Comparison of ENCODE assay signal across 8 mouse cellular contexts in the genomic region with DNA sequence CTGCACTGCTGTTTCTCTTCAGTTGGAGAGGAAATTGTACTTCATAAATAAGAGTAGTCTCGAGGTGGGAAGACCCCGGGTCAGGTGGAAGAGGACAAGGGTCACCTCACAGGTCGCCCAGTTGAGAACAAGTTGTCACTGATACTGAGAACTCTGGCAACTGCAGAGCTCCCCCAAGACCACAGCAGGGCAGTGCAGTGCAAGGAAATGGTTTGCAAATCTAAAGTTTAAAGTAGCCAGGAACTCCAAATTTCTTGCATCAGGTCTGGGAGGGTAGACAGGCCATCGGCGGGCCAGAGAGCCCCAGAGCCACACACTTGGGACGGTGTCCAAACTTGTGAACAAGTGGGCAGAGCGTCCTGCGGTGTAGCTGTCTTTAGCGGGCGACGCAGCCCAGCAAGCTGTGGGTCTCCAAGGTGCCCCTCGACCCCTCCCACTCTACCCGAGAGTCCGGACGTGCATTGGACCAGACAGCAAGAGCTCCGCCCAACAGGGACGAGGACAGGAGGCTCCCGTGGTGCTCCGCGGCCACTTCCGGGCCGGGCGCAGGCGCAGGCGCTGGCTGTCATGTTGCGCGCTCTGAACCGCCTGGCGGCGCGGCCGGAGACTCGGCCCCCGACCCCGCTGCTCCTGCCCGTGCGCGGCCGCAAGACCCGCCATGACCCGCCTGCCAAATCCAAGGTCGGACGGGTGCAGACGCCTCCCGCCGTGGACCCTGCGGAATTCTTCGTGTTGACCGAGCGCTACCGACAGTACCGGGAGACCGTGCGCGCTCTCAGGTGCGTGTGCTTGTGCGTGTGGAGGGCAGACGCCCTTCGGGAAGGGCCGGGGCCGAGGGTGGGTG. TPM values are rescaled to one million over a fixed set of nuclear protein-coding genes. Genes with fewer than 3 reads are reported as not detected.
DNase-seq lines count a peak whose midpoint lies in the region; ATAC-seq lines count a peak whose summit lies in the region.

A gene (plus strand): TSS at position 531 of the 844 bp plus-strand sequence.

- ATAC-seq in hindbrain, embryonic 14.5 days (ENCODE audit: low FRiP score): peak; percentile 99

- peak within 1 kb of the TSS; percentile 38 for H3K27ac ChIP-seq in hindbrain, embryonic 14.5 days

- no peaks in the 10 kb centered on the region for H3K27me3 ChIP-seq in hindbrain, embryonic 14.5 days (ENCODE audit: control insufficient read depth, insufficient read depth, low read length)

- peak within 1 kb of the TSS; percentile 95 for H3K4me3 ChIP-seq in hindbrain, embryonic 14.5 days (replicated peaks; ENCODE audit: low read length)

- peaks cover 20% of the 10 kb centered on the region for H3K4me1 ChIP-seq in hindbrain, embryonic 14.5 days (replicated peaks; ENCODE audit: control insufficient read depth, insufficient read depth, low read length)

- peaks cover 25% of the 10 kb centered on the region for H3K36me3 ChIP-seq in hindbrain, embryonic 14.5 days (replicated peaks; ENCODE audit: control insufficient read depth, insufficient read depth)

- under 1% methylated on average over 61 of the region's 61 CpGs for WGBS in hindbrain, embryonic 14.5 days

- peak within 1 kb of the TSS; percentile 88 for H3K4me2 ChIP-seq in hindbrain, embryonic 14.5 days (replicated peaks)

- peak within 1 kb of the TSS; percentile 95 for H3K9ac ChIP-seq in hindbrain, embryonic 14.5 days

- H3K9me3 ChIP-seq in hindbrain, embryonic 14.5 days (ENCODE audit: control insufficient read depth, low read length): no peaks in the 10 kb centered on the region

- DNase-seq in R1 (ENCODE audit: low read depth, low spot score): peak; percentile 98
- DNase-seq in cerebellum, postnatal 25 days: peak; percentile 93 to 96
- DNase-seq in frontal cortex, postnatal 25 days (ENCODE audit: low spot score in 2 of 2): peak; percentile 79 to 88
- DNase-seq in hindbrain, embryonic 14.5 days (ENCODE audit: low spot score): peak; percentile 87
- DNase-seq in layer of hippocampus, postnatal 36 days: peak; percentile 94
- DNase-seq in lung, postnatal 36 days: peak; percentile 97
- DNase-seq in retina, postnatal 1 day: peak; percentile 98
- DNase-seq in urinary bladder, adult 18-20 months (ENCODE audit: low spot score in 2 of 2): peak; percentile 79 to 90

RNA-seq across cellular contexts. Expression of the gene that starts here (rescaled TPM):
- 96.8 and 107 TPM in 2 replicates for polyA plus RNA-seq in hindbrain, embryonic 14.5 days (2014; fragmentation: Nextera tagmentation; extraction: Ambion mirVana)
- 10 to 100 TPM; 84.4 to 85.8 TPM for total RNA-seq in layer of hippocampus, postnatal 36 days (2021)

Comparison
In these comparisons a context has a peak if more than half of its experiments do, and no peak if none do; other contexts are left out.
1. Peak in every context shown above with its lines: DNase-seq, ATAC-seq, H3K4me3 ChIP-seq and H3K27ac ChIP-seq.